In genomic region chr11:62369924-62370323, GRCm38 (mm10) we compare ENCODE assay signal across 16 mouse cellular contexts.
"Had no signal": no experiment of that assay in that cellular context is flagged by ENCODE, and none has a peak within 500 bp of the region (broad histone marks: within the 10 kb centered on the region; RNA-seq: fewer than 3 reads in every experiment).

No protein-coding gene starts in this region.

- H3K4me3 ChIP-seq: neural tube, embryonic 13.5 days; neural tube, embryonic 15.5 days; stomach, embryonic 15.5 days had no signal

- H3K27me3 ChIP-seq: neural tube, embryonic 13.5 days; neural tube, embryonic 15.5 days; stomach, embryonic 15.5 days had no signal

- H3K9ac ChIP-seq: neural tube, embryonic 13.5 days; neural tube, embryonic 15.5 days; stomach, embryonic 15.5 days had no signal

- H3K4me2 ChIP-seq: neural tube, embryonic 13.5 days; neural tube, embryonic 15.5 days; stomach, embryonic 15.5 days had no signal

- H3K9me3 ChIP-seq: neural tube, embryonic 13.5 days; neural tube, embryonic 15.5 days; stomach, embryonic 15.5 days had no signal

- H3K27ac ChIP-seq: neural tube, embryonic 13.5 days; neural tube, embryonic 15.5 days; stomach, embryonic 15.5 days; stomach, postnatal 0 days had no signal

- DNase-seq: retina, postnatal 1 day; right cerebral cortex, adult 18-20 months; right cerebral cortex, postnatal 14 days; right cerebral cortex, postnatal 25 days; right cerebral cortex, postnatal 4 days; spleen, adult 18-20 months; thymus, adult 18-20 months; thymus, adult 2 months; thymus, postnatal 14 days; thymus, postnatal 25 days; thymus, postnatal 36 days; thymus, postnatal 4 days had no signal

- H3K4me1 ChIP-seq: neural tube, embryonic 13.5 days; neural tube, embryonic 15.5 days; stomach, embryonic 15.5 days had no signal
